Mouse (Mus musculus): Measurements from ENCODE around the gene Rai1.

DNA sequence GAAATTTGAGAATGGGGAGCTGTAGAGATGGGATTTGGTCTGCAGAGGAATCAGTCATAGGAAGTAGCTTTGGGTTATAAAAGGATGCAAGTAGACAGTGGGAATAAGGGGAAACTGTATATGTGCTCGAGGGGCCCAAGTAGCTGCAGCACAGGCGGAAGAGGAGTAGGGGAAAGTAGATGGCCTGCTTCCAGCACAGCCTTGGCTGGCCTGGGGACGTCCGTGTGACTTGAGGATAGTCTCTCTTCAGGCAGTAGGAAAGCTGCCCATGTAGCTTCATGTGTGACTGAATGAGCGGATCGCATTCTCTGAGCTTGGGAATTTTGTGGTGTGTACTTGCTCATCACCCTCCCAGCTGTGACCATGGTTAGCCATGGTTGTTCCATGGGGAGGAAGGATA is 59.6 kb downstream of the Rai1 start:
- TF ChIP-seq CTCF (conservative IDR thresholded peaks at IDR 0.05; ENCODE audit: low read length) (no peak), POU5F1 (IDR thresholded peaks at IDR 0.05; ENCODE audit: borderline replicate concordance, low read length) (no peak)

All from E14TG2a.4 (cell line).